Mouse (Mus musculus) intestine, embryonic 16.5 days (tissue): ENCODE data around the gene Ntrk3. TPM values are rescaled to one million over a fixed set of nuclear protein-coding genes. Genes with fewer than 3 reads are reported as not detected.

ENCODE experiments used
- ATAC-seq: fragments of 200-750 bp; cut with Nextera tagmentation; 2 replicates; pipeline ENCODE4 v1.8.0; 2017; ENCODE audit warnings: moderate TSS enrichment, moderate library complexity
- H3K27ac ChIP-seq: fragments of 300-500 bp; sonication (generic); 2 replicates; pipeline ENCODE4 v1.5.1; 2014; ENCODE audit warnings: mild to moderate bottlenecking, low read length
- H3K27me3 ChIP-seq: fragments of 300-500 bp; sonication (generic); replicated peaks from 2 replicates; pipeline ENCODE4 v1.6.1; 2014; ENCODE audit warnings: low read length, control low read depth, mixed read lengths; ENCODE audit not compliant: control insufficient read depth, insufficient read depth
- H3K36me3 ChIP-seq: fragments of 300-500 bp; sonication (generic); 2 replicates; pipeline ENCODE4 v1.6.1; 2014; ENCODE audit warnings: low read length, control low read depth; ENCODE audit not compliant: control insufficient read depth, insufficient read depth
- H3K4me1 ChIP-seq: fragments of 300-500 bp; sonication (generic); 2 replicates; pipeline ENCODE4 v1.6.1; 2014; ENCODE audit warnings: low read length, control low read depth, mixed read lengths; ENCODE audit not compliant: control insufficient read depth, insufficient read depth
- H3K4me2 ChIP-seq: fragments of 300-500 bp; sonication (generic); 2 replicates; pipeline ENCODE4 v1.6.1; 2014; ENCODE audit warnings: low read depth, low read length, control low read depth
- H3K4me3 ChIP-seq: fragments of 300-500 bp; sonication (generic); 2 replicates; pipeline ENCODE4 v1.5.1; 2014; ENCODE audit warnings: mild to moderate bottlenecking, low read length
- H3K9ac ChIP-seq: fragments of 300-500 bp; sonication (generic); 2 replicates; pipeline ENCODE4 v1.6.1; 2014; ENCODE audit warnings: low read depth, low read length
- H3K9me3 ChIP-seq: fragments of 300-500 bp; sonication (generic); 2 replicates; pipeline ENCODE4 v1.6.1; 2016; ENCODE audit warnings: low read length, control low read depth; ENCODE audit not compliant: control insufficient read depth
- WGBS: fragments of 180-500 bp; shearing (Covaris S2); extraction: QIAGEN DNeasy Blood & Tissue Kit; methylation state at CpG from one replicate; pipeline ENCODE4 v1.1.7; 2014; 5-methylcytosine and 5-hydroxymethylcytosine counted together
- polyA plus RNA-seq: library from polyadenylated mRNA; unstranded; fragments of >200 nt; fragmentation: Nextera tagmentation; extraction: Ambion mirVana; gene quantifications from 2 replicates; pipeline ENCODE4 v1.2.1, GENCODE M21; 2015

Ntrk3 gene
- polyA plus RNA-seq, 1 experiment from 2014 or later, result 2.1 TPM

GRCm38 (mm10) chr7:78695200-78695599 is 42.6 kb downstream of the Ntrk3 start:
- WGBS, result 79% methylated on average over 3 of the region's 3 CpGs
- ATAC-seq, result no peak
- H3K9ac ChIP-seq, result no peak overlapping the region

GRCm38 (mm10) chr7:78693148-78693547 is 44.7 kb downstream of the Ntrk3 start:
- Histone ChIP-seq H3K9ac (no peak overlapping the region), H3K4me3 (no peak overlapping the region), H3K36me3 (no peaks in the 10 kb centered on the region), H3K27me3 (no peaks in the 10 kb centered on the region), H3K9me3 (no peaks in the 10 kb centered on the region), H3K27ac (no peak overlapping the region), H3K4me1 (no peaks in the 10 kb centered on the region), H3K4me2 (no peak overlapping the region)
- 68% methylated on average over 1 of the region's 1 CpGs for WGBS
- ATAC-seq, result no peak

More at GRCm38 (mm10) chr7:78695200-78695599, 42.6 kb downstream of the Ntrk3 start:
- no peak overlapping the region for H3K27ac ChIP-seq
- no peaks in the 10 kb centered on the region for H3K36me3 ChIP-seq
- no peaks in the 10 kb centered on the region for H3K9me3 ChIP-seq
- no peaks in the 10 kb centered on the region for H3K4me1 ChIP-seq
- no peak overlapping the region for H3K4me3 ChIP-seq
- no peaks in the 10 kb centered on the region for H3K27me3 ChIP-seq
- no peak overlapping the region for H3K4me2 ChIP-seq

- no peak overlapping the region for H3K4me3 ChIP-seq
- no peak overlapping the region for H3K9ac ChIP-seq
- H3K36me3 ChIP-seq, result no peaks in the 10 kb centered on the region
- H3K4me1 ChIP-seq, result no peaks in the 10 kb centered on the region
- WGBS, result 50% methylated on average over 3 of the region's 3 CpGs
- no peaks in the 10 kb centered on the region for H3K9me3 ChIP-seq
- H3K27me3 ChIP-seq, result no peaks in the 10 kb centered on the region
- no peak for ATAC-seq
- no peak overlapping the region for H3K4me2 ChIP-seq
- no peak overlapping the region for H3K27ac ChIP-seq
Measured at GRCm38 (mm10) chr7:78690956-78691355, 46.9 kb downstream of the Ntrk3 start.

- 64% methylated on average over 6 of the region's 6 CpGs for WGBS
- Histone ChIP-seq H3K9ac (no peak overlapping the region), H3K27ac (no peak overlapping the region), H3K9me3 (no peaks in the 10 kb centered on the region), H3K27me3 (no peaks in the 10 kb centered on the region), H3K36me3 (no peaks in the 10 kb centered on the region), H3K4me1 (no peaks in the 10 kb centered on the region), H3K4me2 (no peak overlapping the region), H3K4me3 (no peak overlapping the region)
- ATAC-seq, result no peak
Measured at GRCm38 (mm10) chr7:78684943-78685342, 52.9 kb downstream of the Ntrk3 start.

- Histone ChIP-seq H3K4me3 (no peak overlapping the region), H3K9me3 (no peaks in the 10 kb centered on the region), H3K4me1 (no peaks in the 10 kb centered on the region), H3K9ac (no peak overlapping the region), H3K27me3 (no peaks in the 10 kb centered on the region), H3K36me3 (no peaks in the 10 kb centered on the region), H3K27ac (no peak overlapping the region), H3K4me2 (no peak overlapping the region)
- ATAC-seq, result no peak
- 74% methylated on average over 2 of the region's 2 CpGs for WGBS
Measured at GRCm38 (mm10) chr7:78680871-78681270, 56.9 kb downstream of the Ntrk3 start.

- Histone ChIP-seq H3K4me2 (no peak overlapping the region), H3K9me3 (no peaks in the 10 kb centered on the region), H3K4me1 (no peaks in the 10 kb centered on the region), H3K36me3 (no peaks in the 10 kb centered on the region), H3K27me3 (no peaks in the 10 kb centered on the region), H3K4me3 (no peak overlapping the region), H3K27ac (no peak overlapping the region), H3K9ac (no peak overlapping the region)
- 89% methylated on average over 16 of the region's 16 CpGs for WGBS
- no peak for ATAC-seq
Measured at GRCm38 (mm10) chr7:78669407-78669806, 68.4 kb downstream of the Ntrk3 start.

GRCm38 (mm10) chr7:78668916-78669315 is 68.9 kb downstream of the Ntrk3 start:
- WGBS, result 89% methylated on average over 6 of the region's 6 CpGs
- Histone ChIP-seq H3K4me2 (no peak overlapping the region), H3K9me3 (no peaks in the 10 kb centered on the region), H3K36me3 (no peaks in the 10 kb centered on the region), H3K9ac (no peak overlapping the region), H3K27me3 (no peaks in the 10 kb centered on the region), H3K4me1 (no peaks in the 10 kb centered on the region), H3K4me3 (no peak overlapping the region), H3K27ac (no peak overlapping the region)
- ATAC-seq, result no peak

GRCm38 (mm10) chr7:78668003-78668635 is 69.7 kb downstream of the Ntrk3 start:
- no peak overlapping the region for H3K4me3 ChIP-seq
- WGBS, result 84% methylated on average over 6 of the region's 6 CpGs
- H3K27ac ChIP-seq, result no peak overlapping the region
- H3K9me3 ChIP-seq, result no peaks in the 10 kb centered on the region
- no peak for ATAC-seq
- H3K4me1 ChIP-seq, result no peaks in the 10 kb centered on the region
- no peaks in the 10 kb centered on the region for H3K36me3 ChIP-seq
- no peak overlapping the region for H3K9ac ChIP-seq
- no peaks in the 10 kb centered on the region for H3K27me3 ChIP-seq
- no peak overlapping the region for H3K4me2 ChIP-seq

- no peaks in the 10 kb centered on the region for H3K27me3 ChIP-seq
- 67% methylated on average over 7 of the region's 7 CpGs for WGBS
- H3K9ac ChIP-seq, result no peak overlapping the region
- H3K4me2 ChIP-seq, result no peak overlapping the region
- H3K9me3 ChIP-seq, result no peaks in the 10 kb centered on the region
- no peak overlapping the region for H3K27ac ChIP-seq
- ATAC-seq, result no peak
- no peaks in the 10 kb centered on the region for H3K4me1 ChIP-seq
- H3K36me3 ChIP-seq, result no peaks in the 10 kb centered on the region
- no peak overlapping the region for H3K4me3 ChIP-seq
Measured at GRCm38 (mm10) chr7:78660832-78661231, 77.0 kb downstream of the Ntrk3 start.

GRCm38 (mm10) chr7:78659846-78660245 is 78.0 kb downstream of the Ntrk3 start:
- no peak for ATAC-seq
- 86% methylated on average over 2 of the region's 2 CpGs for WGBS
- no peak overlapping the region for H3K9ac ChIP-seq

More at GRCm38 (mm10) chr7:78659846-78660245, 78.0 kb downstream of the Ntrk3 start:
- Histone ChIP-seq H3K4me1 (no peaks in the 10 kb centered on the region), H3K27me3 (no peaks in the 10 kb centered on the region), H3K27ac (no peak overlapping the region), H3K4me3 (no peak overlapping the region), H3K36me3 (no peaks in the 10 kb centered on the region), H3K4me2 (no peak overlapping the region), H3K9me3 (no peaks in the 10 kb centered on the region)
